Mouse (Mus musculus) liver, embryonic 14.5 days (tissue): ENCODE measurements around the gene 2410141K09Rik. TPM values are rescaled to one million over a fixed set of nuclear protein-coding genes. Genes with fewer than 3 reads are reported as not detected.
"Not testable (repeated sequence)": the region's sequence is repeated elsewhere in the genome, so short reads cannot be mapped to it uniquely, and the experiment has no call there.

ENCODE experiments used
- ATAC-seq: fragments of 200-750 bp; cut with Nextera tagmentation; 2 replicates; pipeline ENCODE4 v1.8.0; 2017; ENCODE audit warnings: moderate number of reproducible peaks, mild to moderate bottlenecking, moderate library complexity; ENCODE audit not compliant: insufficient read depth
- DNase-seq, 3 experiments: peaks; one replicate each; pipeline ENCODE4 v3.0.0-alpha.2; 2012 to 2013; ENCODE audit warnings: low read depth in 3 of 3, low spot score in 3 of 3
- H3K27ac ChIP-seq: fragments of 300-500 bp; sonication (generic); 2 replicates; pipeline ENCODE4 v1.5.1; 2014; ENCODE audit warnings: moderate library complexity, mild to moderate bottlenecking, control low read depth, inconsistent platforms
- H3K27me3 ChIP-seq: fragments of 300-500 bp; sonication (generic); 2 replicates; pipeline ENCODE4 v1.6.1; 2014; ENCODE audit warnings: mild to moderate bottlenecking, low read length, moderate library complexity; ENCODE audit not compliant: control insufficient read depth, insufficient read depth
- H3K36me3 ChIP-seq: fragments of 300-500 bp; sonication (generic); replicated peaks from 2 replicates; pipeline ENCODE4 v1.6.1; 2014; ENCODE audit warnings: low read depth; ENCODE audit not compliant: control insufficient read depth, insufficient read depth
- H3K4me1 ChIP-seq, 2 experiments: fragments of 200-500 bp in 1 of 2; fragments of 300-500 bp in 1 of 2; sonication (generic) in 1 of 2; replicated peaks; 2 replicates each; pipeline ENCODE4 v1.6.1; 2012 to 2014; ENCODE audit warnings: antibody characterized with exemption in 1 of 2, inconsistent platforms in 1 of 2, low read length in 1 of 2; ENCODE audit not compliant: control insufficient read depth in 2 of 2, insufficient read depth in 2 of 2
- H3K4me2 ChIP-seq: fragments of 300-500 bp; sonication (generic); 2 replicates; pipeline ENCODE4 v1.6.1; 2014; ENCODE audit warnings: low read depth, mild to moderate bottlenecking, control low read depth, moderate library complexity
- H3K4me3 ChIP-seq, 2 experiments: fragments of 200-500 bp in 1 of 2; fragments of 300-500 bp in 1 of 2; sonication (generic) in 1 of 2; 2 replicates each; pipeline ENCODE4 v1.5.1; 2012 to 2014; ENCODE audit warnings: low read depth in 2 of 2, low read length in 2 of 2, mild to moderate bottlenecking in 2 of 2, control low read depth in 1 of 2, inconsistent platforms in 1 of 2, moderate library complexity in 1 of 2; ENCODE audit not compliant: insufficient read depth in 1 of 2
- H3K9ac ChIP-seq: fragments of 300-500 bp; sonication (generic); replicated peaks from 2 replicates; pipeline ENCODE4 v1.6.1; 2014; ENCODE audit warnings: mild to moderate bottlenecking, control low read depth, moderate library complexity
- H3K9me3 ChIP-seq: fragments of 300-500 bp; sonication (generic); 2 replicates; pipeline ENCODE4 v1.6.1; 2016; ENCODE audit warnings: low read length, mixed read lengths; ENCODE audit not compliant: control insufficient read depth
- WGBS: fragments of 180-500 bp; shearing (Covaris S2); extraction: QIAGEN DNeasy Blood & Tissue Kit; methylation state at CpG from one replicate; pipeline ENCODE4 v1.1.7; 2014; ENCODE audit not compliant: insufficient replicate concordance; 5-methylcytosine and 5-hydroxymethylcytosine counted together
- polyA plus RNA-seq, 2 experiments: library from polyadenylated mRNA; depleted of rRNA in 1 of 2; stranded (reverse) in 1 of 2; unstranded in 1 of 2; fragments of >200 nt; fragmentation: Nextera tagmentation in 1 of 2; extraction: Ambion mirVana in 1 of 2; gene quantifications; 2 replicates each; pipeline versions ENCODE4 v1.2.1 to v1.2.3; 2012 to 2014

The 2410141K09Rik gene
- polyA plus RNA-seq (2012; rRNA removed) = not detected in 2 replicates
- polyA plus RNA-seq (2014; fragmentation: Nextera tagmentation; extraction: Ambion mirVana) = not detected in 2 replicates

- not testable (repeated sequence) for H3K9me3 ChIP-seq, H3K27me3 ChIP-seq, H3K4me2 ChIP-seq, H3K9ac ChIP-seq, H3K4me1 ChIP-seq, ATAC-seq, H3K27ac ChIP-seq, H3K4me3 ChIP-seq, DNase-seq, H3K36me3 ChIP-seq
- no CpG with 5 or more reads among the region's 6 CpGs for WGBS
Measured at GRCm38 (mm10) chr13:66441018-66441417, at the start of gene 2410141K09Rik. 2410141K09Rik (minus strand) TSS chr13:66441118.

GRCm38 (mm10) chr13:66426858-66427257 is 14.1 kb downstream of the 2410141K09Rik start:
- not testable (repeated sequence) for H3K4me2 ChIP-seq, DNase-seq, ATAC-seq, H3K4me3 ChIP-seq, H3K27ac ChIP-seq, H3K27me3 ChIP-seq, H3K9me3 ChIP-seq, H3K9ac ChIP-seq, H3K4me1 ChIP-seq, H3K36me3 ChIP-seq
- WGBS = no CpG with 5 or more reads among the region's 5 CpGs

- not testable (repeated sequence) for H3K36me3 ChIP-seq, H3K4me1 ChIP-seq, H3K27ac ChIP-seq, DNase-seq, H3K9ac ChIP-seq, H3K4me3 ChIP-seq, ATAC-seq, H3K4me2 ChIP-seq, H3K9me3 ChIP-seq, H3K27me3 ChIP-seq
- WGBS = no CpG with 5 or more reads among the region's 2 CpGs
Measured at GRCm38 (mm10) chr13:66414962-66415361, 26.0 kb downstream of the 2410141K09Rik start.

Other genes with a start within 250 kb of the 2410141K09Rik start
- gene Gm10772, start 213.5 kb downstream of the 2410141K09Rik start, polyA plus RNA-seq (2012; rRNA removed) = not detected in 2 replicates
- not detected in 2 replicates for gene Gm10772, start 213.5 kb downstream of the 2410141K09Rik start, polyA plus RNA-seq (2014; fragmentation: Nextera tagmentation; extraction: Ambion mirVana)